Mouse (Mus musculus) midbrain, embryonic 11.5 days (tissue): ENCODE data around the gene Pdia6. TPM values are rescaled to one million over a fixed set of nuclear protein-coding genes. Genes with fewer than 3 reads are reported as not detected.

Experiments
- ATAC-seq: fragments of 200-750 bp; cut with Nextera tagmentation; 2 replicates; pipeline ENCODE4 v1.8.0; 2017; ENCODE audit warnings: moderate TSS enrichment, moderate library complexity; ENCODE audit not compliant: low FRiP score
- DNase-seq: peaks from one replicate; pipeline ENCODE4 v3.0.0; 2015; ENCODE audit warnings: low spot score; ENCODE audit errors: missing footprints
- H3K27ac ChIP-seq: fragments of 300-500 bp; sonication (generic); 2 replicates; pipeline ENCODE4 v1.5.1; 2014; ENCODE audit warnings: low read depth, low read length
- H3K27me3 ChIP-seq: fragments of 300-500 bp; sonication (generic); 2 replicates; pipeline ENCODE4 v1.6.1; 2014; ENCODE audit warnings: mild to moderate bottlenecking, low read length, moderate library complexity, mixed read lengths; ENCODE audit not compliant: control insufficient read depth, insufficient read depth
- H3K36me3 ChIP-seq: fragments of 300-500 bp; sonication (generic); 2 replicates; pipeline ENCODE4 v1.6.1; 2014; ENCODE audit warnings: mild to moderate bottlenecking, low read length, moderate library complexity, mixed read lengths; ENCODE audit not compliant: control insufficient read depth, insufficient read depth
- H3K4me1 ChIP-seq: fragments of 300-500 bp; sonication (generic); 2 replicates; pipeline ENCODE4 v1.6.1; 2014; ENCODE audit warnings: low read length; ENCODE audit not compliant: control insufficient read depth, insufficient read depth
- H3K4me2 ChIP-seq: fragments of 300-500 bp; sonication (generic); 2 replicates; pipeline ENCODE4 v1.6.1; 2014; ENCODE audit warnings: mild to moderate bottlenecking, moderate library complexity
- H3K4me3 ChIP-seq: fragments of 300-500 bp; sonication (generic); 2 replicates; pipeline ENCODE4 v1.5.1; 2014; ENCODE audit warnings: low read depth, low read length
- H3K9ac ChIP-seq: fragments of 300-500 bp; sonication (generic); 2 replicates; pipeline ENCODE4 v1.6.1; 2014; ENCODE audit warnings: low read length
- H3K9me3 ChIP-seq: fragments of 300-500 bp; sonication (generic); 2 replicates; pipeline ENCODE4 v1.6.1; 2016; ENCODE audit warnings: low read length; ENCODE audit not compliant: control insufficient read depth
- WGBS: fragments of 180-500 bp; shearing (Covaris S2); extraction: QIAGEN DNeasy Blood & Tissue Kit; methylation state at CpG from one replicate; pipeline ENCODE4 v1.1.7; 2014; 5-methylcytosine and 5-hydroxymethylcytosine counted together
- polyA plus RNA-seq: library from polyadenylated mRNA; unstranded; fragments of >200 nt; fragmentation: Nextera tagmentation; extraction: Ambion mirVana; gene quantifications from 2 replicates; pipeline ENCODE4 v1.2.1, GENCODE M21; 2014

Gene Pdia6
- polyA plus RNA-seq, 1 experiment from 2014 or later = 540 TPM

DNA sequence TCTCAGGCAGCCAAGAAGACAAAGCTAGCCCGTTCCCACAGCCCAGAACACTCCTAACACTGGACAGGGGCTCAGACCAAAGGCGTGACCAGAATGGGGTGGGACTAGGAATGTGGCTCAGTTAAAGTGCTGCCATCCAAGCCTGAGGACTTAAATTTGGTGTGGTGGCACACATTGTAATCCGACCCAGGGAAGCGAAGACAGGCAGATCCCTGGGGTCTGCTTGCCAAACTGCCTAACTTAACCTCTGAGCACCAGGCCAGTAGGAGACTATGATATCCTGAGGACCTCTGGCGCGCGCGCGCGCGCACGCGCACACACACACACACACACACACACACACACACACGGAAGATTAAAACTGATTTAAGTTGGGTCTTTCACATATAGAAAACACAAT is 34.8 kb upstream of the Pdia6 start:
- H3K36me3 ChIP-seq = no peaks in the 10 kb centered on the region
- no peak overlapping the region for H3K4me2 ChIP-seq
- H3K27ac ChIP-seq = no peak overlapping the region
- H3K9me3 ChIP-seq = no peaks in the 10 kb centered on the region
- peaks cover 3% of the 10 kb centered on the region; the same call in 1 of the 2 replicates for H3K4me1 ChIP-seq
- H3K4me3 ChIP-seq = no peak overlapping the region
- WGBS = 83% methylated on average over 14 of the region's 14 CpGs
- ATAC-seq (no peak), DNase-seq (peak; percentile 49)
- no peaks in the 10 kb centered on the region for H3K27me3 ChIP-seq
- H3K9ac ChIP-seq = no peak overlapping the region

DNA sequence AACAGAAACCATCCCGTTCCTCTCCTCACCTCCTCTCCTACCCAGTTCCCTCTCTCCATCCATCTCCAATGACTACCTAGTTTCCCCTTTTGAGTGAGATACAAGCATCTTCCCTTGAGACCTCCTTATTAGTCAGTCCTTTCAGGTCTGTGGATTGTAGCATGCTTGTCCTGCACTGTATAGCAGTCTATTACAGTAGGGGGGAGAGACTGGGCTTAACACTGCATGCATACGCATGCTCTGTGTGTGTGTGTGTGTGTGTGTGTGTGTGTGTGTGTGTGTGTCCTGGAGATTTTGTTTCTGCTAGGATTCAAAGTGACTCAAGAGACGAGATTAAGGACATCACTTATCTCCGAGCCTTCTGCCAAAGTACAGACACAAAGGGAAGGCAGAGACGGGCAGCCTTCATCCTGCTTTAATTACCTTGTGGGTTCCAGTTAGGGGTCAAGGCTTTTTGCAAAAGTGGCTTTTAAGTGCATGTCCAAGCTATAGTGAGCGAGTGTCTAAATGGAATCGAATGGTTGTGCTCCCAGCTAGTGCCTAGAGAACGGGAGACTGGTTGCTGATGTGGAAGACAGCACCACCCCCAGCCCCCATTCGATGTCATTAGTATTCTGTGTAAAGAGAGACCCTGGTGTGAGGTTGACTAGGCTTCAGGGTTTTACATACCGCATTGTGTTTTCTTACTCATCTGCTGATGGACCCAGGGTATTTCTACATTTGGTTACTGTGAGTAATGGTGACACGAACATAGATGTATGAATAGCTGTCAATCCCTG is 30.6 kb upstream of the Pdia6 start:
- no peak overlapping the region for H3K4me2 ChIP-seq
- no peaks in the 10 kb centered on the region for H3K9me3 ChIP-seq
- ATAC-seq (peak; percentile 62; the same call in 1 of the 2 replicates), DNase-seq (peak; percentile 67)
- H3K36me3 ChIP-seq = no peaks in the 10 kb centered on the region
- H3K27ac ChIP-seq = no peak overlapping the region
- no peak overlapping the region for H3K4me3 ChIP-seq
- 45% methylated on average over 11 of the region's 11 CpGs for WGBS
- H3K27me3 ChIP-seq = no peaks in the 10 kb centered on the region
- H3K9ac ChIP-seq = no peak overlapping the region
- H3K4me1 ChIP-seq = peaks cover 3% of the 10 kb centered on the region; the same call in 1 of the 2 replicates

DNA sequence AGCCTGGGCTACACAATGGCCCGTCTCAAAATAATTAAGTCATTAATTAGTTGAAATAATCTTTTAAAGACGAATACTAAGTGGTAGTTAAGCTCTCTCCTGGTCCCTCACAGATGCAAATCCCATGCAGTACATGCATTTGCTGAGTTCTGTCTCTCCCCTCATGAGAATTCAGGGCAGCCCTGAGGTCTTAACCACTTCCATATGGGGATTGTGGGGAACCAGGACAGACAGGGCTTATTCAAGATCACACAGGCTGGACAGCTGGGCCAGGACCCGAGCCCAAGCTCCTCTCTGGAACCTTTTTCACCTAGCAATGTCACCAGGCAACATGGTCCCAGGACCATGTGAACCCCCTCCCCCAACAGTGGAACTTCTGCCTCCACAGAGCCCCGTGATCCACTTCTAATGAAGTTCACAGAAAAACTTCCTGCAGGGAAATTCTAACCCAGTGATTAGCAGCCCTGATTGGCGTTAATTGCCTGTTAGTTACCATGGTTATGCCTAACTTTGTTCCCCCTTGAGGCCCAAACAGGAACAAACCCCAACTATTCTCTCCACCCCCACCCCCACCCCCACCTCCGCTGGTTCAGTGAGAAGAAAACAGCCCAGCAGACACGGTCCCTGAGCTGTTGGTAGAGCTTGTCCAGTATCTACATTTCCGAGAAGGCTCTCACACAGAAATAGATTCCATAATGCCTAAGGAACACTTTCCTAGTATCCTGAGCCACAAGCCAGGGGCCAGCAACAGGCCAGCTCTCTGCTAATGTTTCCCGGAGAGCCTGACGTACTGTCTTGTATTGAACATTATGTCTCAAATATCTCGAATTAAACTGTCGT is 27.5 kb upstream of the Pdia6 start:
- no peaks in the 10 kb centered on the region for H3K36me3 ChIP-seq
- ATAC-seq = no peak
- WGBS = 71% methylated on average over 12 of the region's 12 CpGs
- no peak overlapping the region for H3K27ac ChIP-seq
- no peak overlapping the region for H3K9ac ChIP-seq
- no peak overlapping the region for H3K4me3 ChIP-seq
- no peaks in the 10 kb centered on the region for H3K9me3 ChIP-seq
- peaks cover 3% of the 10 kb centered on the region; the same call in 1 of the 2 replicates for H3K4me1 ChIP-seq
- DNase-seq = no peak
- H3K4me2 ChIP-seq = no peak overlapping the region
- no peaks in the 10 kb centered on the region for H3K27me3 ChIP-seq

DNA sequence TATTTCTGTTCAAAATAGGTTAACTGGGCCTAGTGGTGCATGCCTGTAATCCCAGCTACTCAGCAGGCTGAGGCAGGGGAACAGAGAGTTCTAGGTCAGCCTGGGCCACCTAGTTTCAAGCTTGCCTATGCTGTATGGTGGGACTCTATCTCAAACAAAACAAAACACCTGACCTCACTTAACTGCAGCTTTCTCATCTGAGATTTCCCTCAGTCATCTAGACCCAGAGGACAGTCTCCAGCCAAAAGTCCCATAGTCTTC is 27.0 kb upstream of the Pdia6 start:
- H3K27me3 ChIP-seq = no peaks in the 10 kb centered on the region
- ATAC-seq (no peak), DNase-seq (no peak)
- H3K4me2 ChIP-seq = no peak overlapping the region
- no peak overlapping the region for H3K27ac ChIP-seq
- no peak overlapping the region for H3K9ac ChIP-seq
- H3K9me3 ChIP-seq = no peaks in the 10 kb centered on the region
- H3K4me3 ChIP-seq = no peak overlapping the region
- H3K36me3 ChIP-seq = no peaks in the 10 kb centered on the region
- H3K4me1 ChIP-seq = peaks cover 3% of the 10 kb centered on the region; the same call in 1 of the 2 replicates

DNA sequence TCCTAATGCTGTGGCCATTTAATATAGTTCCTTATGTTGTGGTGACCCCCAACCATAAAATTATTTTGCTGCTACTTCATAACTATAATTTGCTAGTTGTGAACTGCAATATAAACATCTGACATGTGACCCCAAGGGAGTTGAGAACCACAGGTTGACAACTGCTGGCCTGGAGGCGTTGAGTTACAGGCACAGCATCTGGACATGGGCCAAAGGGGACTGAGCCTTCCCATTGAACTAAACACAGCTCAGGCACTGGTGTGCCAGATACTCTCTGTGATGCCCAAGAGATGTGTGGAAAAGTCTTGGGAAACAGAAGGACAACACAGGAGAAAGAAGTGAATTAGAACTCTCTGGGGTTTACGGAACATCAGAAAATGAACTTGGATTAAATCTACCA is 25.3 kb upstream of the Pdia6 start:
- Histone ChIP-seq H3K9me3 (no peaks in the 10 kb centered on the region), H3K4me2 (no peak overlapping the region), H3K4me3 (no peak overlapping the region), H3K9ac (no peak overlapping the region), H3K36me3 (no peaks in the 10 kb centered on the region), H3K27ac (no peak overlapping the region), H3K27me3 (no peaks in the 10 kb centered on the region), H3K4me1 (no peaks in the 10 kb centered on the region; the same call in 1 of the 2 replicates)
- WGBS = 85% methylated on average over 2 of the region's 2 CpGs
- DNase-seq (no peak), ATAC-seq (no peak)

DNA sequence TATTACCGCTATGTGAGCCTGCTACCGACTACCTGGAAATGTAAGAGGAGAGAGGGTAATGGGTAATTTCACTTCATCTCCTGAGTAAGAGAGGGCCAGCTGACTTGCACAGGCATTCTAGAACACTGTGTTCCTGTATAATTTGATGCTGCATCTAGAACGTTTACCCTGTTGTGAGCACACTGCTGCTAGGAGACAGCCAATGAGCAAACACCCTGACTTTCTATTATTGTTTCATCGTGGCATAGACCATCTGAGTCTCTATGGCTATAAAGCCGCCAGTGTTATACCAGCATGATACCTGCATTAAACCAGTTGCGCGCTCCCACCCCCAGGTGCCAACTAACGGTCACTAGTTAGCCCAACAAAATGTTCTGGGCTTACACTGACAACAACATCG is 24.7 kb upstream of the Pdia6 start:
- Histone ChIP-seq H3K4me1 (no peaks in the 10 kb centered on the region), H3K4me2 (no peak overlapping the region), H3K9me3 (no peaks in the 10 kb centered on the region), H3K36me3 (no peaks in the 10 kb centered on the region), H3K27me3 (no peaks in the 10 kb centered on the region), H3K9ac (no peak overlapping the region), H3K27ac (no peak overlapping the region), H3K4me3 (no peak overlapping the region)
- no peak for DNase-seq
- ATAC-seq = no peak
- 94% methylated on average over 9 of the region's 9 CpGs for WGBS

DNA sequence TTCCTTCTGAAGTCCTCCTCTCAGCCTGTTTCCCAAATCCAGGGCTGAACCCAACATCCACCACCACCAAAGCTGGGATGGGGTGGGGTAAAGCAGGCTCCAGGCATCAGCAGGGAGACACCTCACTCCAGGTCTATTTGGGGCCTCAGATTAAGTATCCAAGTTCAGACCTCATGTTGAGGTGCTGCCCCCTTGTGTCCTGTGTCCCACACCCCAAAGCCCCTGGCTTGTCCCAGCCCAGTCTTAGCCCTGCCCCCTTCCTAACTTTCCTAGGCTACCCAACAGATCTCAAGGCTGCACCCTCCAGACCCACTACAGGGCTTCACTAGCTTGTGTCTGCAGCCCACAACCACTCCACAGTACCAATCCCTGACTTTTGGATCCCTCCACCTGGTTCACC is 24.3 kb upstream of the Pdia6 start:
- H3K36me3 ChIP-seq = no peaks in the 10 kb centered on the region
- H3K4me2 ChIP-seq = no peak overlapping the region
- no peaks in the 10 kb centered on the region for H3K27me3 ChIP-seq
- H3K4me1 ChIP-seq = no peaks in the 10 kb centered on the region
- DNase-seq (no peak), ATAC-seq (no peak)
- no peak overlapping the region for H3K9ac ChIP-seq
- no peak overlapping the region for H3K27ac ChIP-seq
- H3K9me3 ChIP-seq = no peaks in the 10 kb centered on the region
- no peak overlapping the region for H3K4me3 ChIP-seq

DNA sequence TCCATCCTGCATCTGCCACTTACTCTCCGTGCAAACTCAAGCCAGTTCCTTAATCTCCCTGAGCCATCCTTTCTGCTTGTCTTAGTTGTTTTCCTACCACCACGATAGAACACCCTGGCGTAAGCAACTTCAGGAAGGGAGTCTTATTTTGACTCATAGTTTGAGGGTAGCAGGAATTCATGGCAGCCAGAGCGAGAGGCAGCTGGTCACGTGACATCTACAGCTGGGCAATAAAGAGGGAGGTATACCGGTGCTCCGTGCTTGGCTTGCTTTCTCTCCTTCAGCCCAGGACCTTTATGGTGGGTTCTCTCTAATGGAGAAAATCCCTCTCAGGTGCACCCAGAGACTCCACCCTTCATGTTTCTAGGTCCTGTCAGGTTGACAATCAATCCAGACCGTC is 15.4 kb upstream of the Pdia6 start:
- Histone ChIP-seq H3K27me3 (no peaks in the 10 kb centered on the region), H3K4me1 (0 out of 2 replicates have a peak, but pooled peaks cover 3% of the 10 kb centered on the region), H3K9ac (no peak overlapping the region), H3K27ac (no peak overlapping the region), H3K4me3 (no peak overlapping the region), H3K9me3 (no peaks in the 10 kb centered on the region), H3K36me3 (no peaks in the 10 kb centered on the region), H3K4me2 (no peak overlapping the region)
- WGBS = 83% methylated on average over 8 of the region's 8 CpGs
- ATAC-seq = no peak
- DNase-seq = no peak

DNA sequence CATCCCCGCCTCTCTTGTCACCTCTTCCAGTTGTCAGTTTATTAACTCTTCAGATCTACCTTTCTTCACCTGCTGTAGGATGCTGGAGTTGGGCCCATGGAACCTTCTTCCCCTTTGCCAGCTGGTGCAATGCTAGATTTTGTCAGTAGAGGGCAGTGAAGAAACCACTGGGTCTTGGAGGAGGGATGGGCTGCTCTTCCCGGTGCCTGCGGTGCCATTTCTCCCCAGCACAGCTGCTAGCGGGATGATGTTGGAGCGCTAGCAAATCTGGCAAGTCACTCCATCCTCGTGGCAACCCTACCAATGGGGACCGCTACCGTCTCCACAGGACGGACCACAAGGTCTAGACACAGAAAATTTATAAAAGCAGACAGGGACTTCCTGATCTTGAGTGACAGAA is 13.3 kb upstream of the Pdia6 start:
- ATAC-seq (peak; percentile 61), DNase-seq (peak; percentile 98)
- H3K27me3 ChIP-seq = no peaks in the 10 kb centered on the region
- no peaks in the 10 kb centered on the region for H3K36me3 ChIP-seq
- H3K9me3 ChIP-seq = no peaks in the 10 kb centered on the region
- H3K4me2 ChIP-seq = peak overlapping the region; percentile 6; the same call in 1 of the 2 replicates
- 0 out of 2 replicates have a peak, but pooled peaks cover 3% of the 10 kb centered on the region for H3K4me1 ChIP-seq
- H3K9ac ChIP-seq = 0 out of 2 replicates have a peak overlapping the region, but pooled peaks have one; percentile 33
- H3K27ac ChIP-seq = no peak overlapping the region
- WGBS = 8% methylated on average over 9 of the region's 9 CpGs
- H3K4me3 ChIP-seq = no peak overlapping the region
